Mouse (Mus musculus) midbrain, embryonic 15.5 days (tissue): ENCODE data around the gene Gm5415. TPM values are rescaled to one million over a fixed set of nuclear protein-coding genes. Genes with fewer than 3 reads are reported as not detected.
A peak's percentile ranks its signal among the peaks of the same experiment; 100 is the strongest.
"Not testable (repeated sequence)": the region's sequence is repeated elsewhere in the genome, so short reads cannot be mapped to it uniquely, and the experiment has no call there.

Experiments used
- ATAC-seq: fragments of 200-750 bp; cut with Nextera tagmentation; replicated peaks from 2 replicates; pipeline ENCODE4 v1.8.0; 2017; ENCODE audit warnings: moderate TSS enrichment
- H3K27ac ChIP-seq: fragments of 300-500 bp; sonication (generic); 2 replicates; pipeline ENCODE4 v1.5.1; 2015; ENCODE audit warnings: mild to moderate bottlenecking, inconsistent platforms
- H3K27me3 ChIP-seq: fragments of 300-500 bp; sonication (generic); replicated peaks from 2 replicates; pipeline ENCODE4 v1.6.1; 2015; ENCODE audit warnings: inconsistent platforms
- H3K36me3 ChIP-seq: fragments of 300-500 bp; sonication (generic); replicated peaks from 2 replicates; pipeline ENCODE4 v1.6.1; 2015; ENCODE audit warnings: inconsistent platforms
- H3K4me1 ChIP-seq: fragments of 300-500 bp; sonication (generic); 2 replicates; pipeline ENCODE4 v1.6.1; 2015; ENCODE audit warnings: inconsistent platforms
- H3K4me2 ChIP-seq: fragments of 300-500 bp; sonication (generic); 2 replicates; pipeline ENCODE4 v1.6.1; 2015; ENCODE audit warnings: inconsistent platforms, mild to moderate bottlenecking, moderate library complexity
- H3K4me3 ChIP-seq: fragments of 300-500 bp; sonication (generic); 2 replicates; pipeline ENCODE4 v1.5.1; 2015; ENCODE audit warnings: mild to moderate bottlenecking, inconsistent platforms
- H3K9ac ChIP-seq: fragments of 300-500 bp; sonication (generic); 2 replicates; pipeline ENCODE4 v1.6.1; 2015; ENCODE audit warnings: mild to moderate bottlenecking, inconsistent platforms
- H3K9me3 ChIP-seq: fragments of 300-500 bp; sonication (generic); 2 replicates; pipeline ENCODE4 v1.6.1; 2016; ENCODE audit warnings: inconsistent platforms
- WGBS: fragments of 180-500 bp; shearing (Covaris S2); methylation state at CpG from one replicate; pipeline ENCODE4 v1.1.7; 2015; ENCODE audit warnings: mixed read lengths; 5-methylcytosine and 5-hydroxymethylcytosine counted together
- polyA plus RNA-seq: library from polyadenylated mRNA; unstranded; fragments of >200 nt; fragmentation: Nextera tagmentation; extraction: Ambion mirVana; gene quantifications from 2 replicates; pipeline ENCODE4 v1.2.1, GENCODE M21; 2015

The Gm5415 gene
- polyA plus RNA-seq, result 0.77 and 0.86 TPM in 2 replicates

- H3K36me3 ChIP-seq, H3K27me3 ChIP-seq, H3K4me2 ChIP-seq, ATAC-seq, H3K4me1 ChIP-seq, H3K4me3 ChIP-seq, H3K9me3 ChIP-seq, H3K27ac ChIP-seq, H3K9ac ChIP-seq: not testable (repeated sequence)
- 83% methylated on average over 3 of the region's 7 CpGs for WGBS
Measured at GRCm38 (mm10) chr1:32547194-32547593, at the start of gene Gm5415. TSS of gene Gm5415 (minus strand) at chr1:32547294.

- no peaks in the 10 kb centered on the region for H3K4me1 ChIP-seq
- WGBS, result 91% methylated on average over 2 of the region's 2 CpGs
- no peak overlapping the region for H3K27ac ChIP-seq
- no peak overlapping the region for H3K9ac ChIP-seq
- H3K9me3 ChIP-seq, result no peaks in the 10 kb centered on the region
- H3K4me2 ChIP-seq, result no peak overlapping the region
- no peak for ATAC-seq
- H3K27me3 ChIP-seq, result no peaks in the 10 kb centered on the region
- H3K36me3 ChIP-seq, result no peaks in the 10 kb centered on the region
- H3K4me3 ChIP-seq, result no peak overlapping the region
Measured at GRCm38 (mm10) chr1:32568901-32569300, 21.8 kb upstream of the Gm5415 start.

DNA sequence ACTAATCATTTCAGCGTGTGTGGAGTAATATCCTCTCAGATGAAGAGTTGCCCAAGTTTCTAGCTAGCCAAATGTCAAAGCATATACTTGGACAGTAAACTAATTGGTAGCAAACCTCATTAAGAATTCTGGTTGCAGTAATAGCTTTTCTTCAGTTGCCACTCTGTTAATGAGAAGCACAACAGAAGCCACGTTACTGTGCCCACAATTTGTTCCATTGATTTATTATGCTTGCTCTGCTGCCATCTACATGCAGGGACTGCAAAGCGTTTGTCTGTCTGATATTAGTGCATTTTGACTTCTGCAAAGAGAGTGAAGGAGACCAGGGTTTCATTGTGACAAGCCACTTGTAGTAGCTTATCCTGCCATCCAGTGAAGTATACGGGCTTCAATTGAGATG lies 6.8 kb upstream of the Gm5415 start:
- no peak overlapping the region for H3K4me2 ChIP-seq
- no peak overlapping the region for H3K4me3 ChIP-seq
- no peak overlapping the region for H3K27ac ChIP-seq
- peak; percentile 66 for ATAC-seq
- H3K36me3 ChIP-seq, result no peaks in the 10 kb centered on the region
- H3K9ac ChIP-seq, result no peak overlapping the region
- no peaks in the 10 kb centered on the region for H3K9me3 ChIP-seq
- WGBS, result 44% methylated on average over 4 of the region's 4 CpGs
- no peaks in the 10 kb centered on the region for H3K27me3 ChIP-seq
- H3K4me1 ChIP-seq, result no peaks in the 10 kb centered on the region

- H3K27ac ChIP-seq, result no peak overlapping the region
- H3K27me3 ChIP-seq, result no peaks in the 10 kb centered on the region
- H3K9me3 ChIP-seq, result no peaks in the 10 kb centered on the region
- ATAC-seq, result no peak
- no peaks in the 10 kb centered on the region for H3K4me1 ChIP-seq
- no peak overlapping the region for H3K4me2 ChIP-seq
- no peaks in the 10 kb centered on the region for H3K36me3 ChIP-seq
- no peak overlapping the region for H3K4me3 ChIP-seq
- WGBS, result 88% methylated on average over 3 of the region's 3 CpGs
- H3K9ac ChIP-seq, result no peak overlapping the region
Measured at GRCm38 (mm10) chr1:32553459-32553858, 6.4 kb upstream of the Gm5415 start.

DNA sequence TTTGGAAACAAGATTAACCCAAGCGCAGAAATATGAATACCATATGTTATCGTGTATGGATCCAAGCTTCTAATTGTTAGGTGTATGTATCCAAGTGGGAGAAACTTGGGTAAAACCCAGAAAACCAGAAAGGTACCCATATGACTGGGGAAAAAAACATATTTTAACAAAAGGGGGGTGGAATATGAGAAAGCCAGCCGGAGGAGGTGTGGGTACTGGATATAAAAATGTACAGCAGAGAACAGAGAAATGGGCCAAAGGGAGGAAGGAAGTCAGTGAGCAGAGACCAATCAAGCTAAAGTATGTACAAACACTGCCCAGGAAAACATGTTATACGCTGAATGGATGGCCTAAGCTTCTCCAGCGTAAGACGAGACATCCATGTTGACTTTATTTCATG lies 43.7 kb downstream of the Gm5415 start:
- Histone ChIP-seq H3K36me3 (no peaks in the 10 kb centered on the region), H3K27ac (no peak overlapping the region), H3K4me3 (no peak overlapping the region), H3K27me3 (no peaks in the 10 kb centered on the region), H3K4me2 (no peak overlapping the region), H3K9me3 (no peaks in the 10 kb centered on the region), H3K4me1 (no peaks in the 10 kb centered on the region), H3K9ac (no peak overlapping the region)
- 93% methylated on average over 6 of the region's 6 CpGs for WGBS
- ATAC-seq, result no peak
